Mouse (Mus musculus): ENCODE results near the gene Pbx4. TPM values are rescaled to one million over a fixed set of nuclear protein-coding genes. Genes with fewer than 3 reads are reported as not detected.

The Pbx4 gene
- polyA plus RNA-seq, 1 experiment from 2014 or later, result 5.6 TPM

- WGBS, result 4% methylated on average over 89 of the region's 89 CpGs
- peak within 1 kb of the TSS; percentile 96 for H3K4me2 ChIP-seq
- peak within 1 kb of the TSS; percentile 84 for H3K4me3 ChIP-seq (ENCODE audit: low read depth, low read length)
- ATAC-seq (replicated peaks; ENCODE audit: low FRiP score) (peak; percentile 32), DNase-seq (ENCODE audit: low spot score) (peak; percentile 62)
- H3K9ac ChIP-seq (ENCODE audit: low read depth, low read length), result peak within 1 kb of the TSS; percentile 88
- peak within 1 kb of the TSS; percentile 98 for H3K27ac ChIP-seq (ENCODE audit: low read depth, low read length)
- peaks cover 22% of the 10 kb centered on the region for H3K4me1 ChIP-seq (replicated peaks; ENCODE audit: control insufficient read depth, insufficient read depth, low read length)
- H3K36me3 ChIP-seq (ENCODE audit: control insufficient read depth, insufficient read depth, low read length), result peaks cover 11% of the 10 kb centered on the region; the same call in 1 of the 2 replicates
- no peaks in the 10 kb centered on the region for H3K27me3 ChIP-seq (replicated peaks; ENCODE audit: control insufficient read depth, insufficient read depth, low read length)
- H3K9me3 ChIP-seq (ENCODE audit: control insufficient read depth, low read length), result no peaks in the 10 kb centered on the region
These were observed 70.1 kb downstream of the Pbx4 start, which contains the start of the genes Tssk6, Ndufa13 and Yjefn3 for GRCm38 (mm10) chr8:69902163-69903062. TSS of gene Tssk6 (plus strand) at chr8:69902184. TSS of gene Ndufa13 (minus strand) at chr8:69902558. TSS of gene Yjefn3 (minus strand) at chr8:69902712.

- under 1% methylated on average over 45 of the region's 45 CpGs for WGBS
These were observed 70.8 kb downstream of the Pbx4 start for GRCm38 (mm10) chr8:69903063-69903542.

GRCm38 (mm10) chr8:69904096-69904495 is 71.8 kb downstream of the Pbx4 start:
- DNase-seq (ENCODE audit: low spot score) (no peak), ATAC-seq (replicated peaks; ENCODE audit: low FRiP score) (no peak)
- Histone ChIP-seq H3K9ac (ENCODE audit: low read depth, low read length) (peak overlapping the region; percentile 88; the same call in 1 of the 2 replicates), H3K9me3 (ENCODE audit: control insufficient read depth, low read length) (no peaks in the 10 kb centered on the region), H3K36me3 (ENCODE audit: control insufficient read depth, insufficient read depth, low read length) (peaks cover 4% of the 10 kb centered on the region; the same call in 1 of the 2 replicates), H3K27me3 (replicated peaks; ENCODE audit: control insufficient read depth, insufficient read depth, low read length) (no peaks in the 10 kb centered on the region), H3K4me3 (ENCODE audit: low read depth, low read length) (peak overlapping the region; percentile 84), H3K4me2 (peak overlapping the region; percentile 96), H3K27ac (ENCODE audit: low read depth, low read length) (no peak overlapping the region), H3K4me1 (replicated peaks; ENCODE audit: control insufficient read depth, insufficient read depth, low read length) (peaks cover 16% of the 10 kb centered on the region)
- 70% methylated on average over 8 of the region's 8 CpGs for WGBS

More at GRCm38 (mm10) chr8:69903063-69903542, 70.8 kb downstream of the Pbx4 start:
- Histone ChIP-seq H3K9me3 (ENCODE audit: control insufficient read depth, low read length) (no peaks in the 10 kb centered on the region), H3K9ac (ENCODE audit: low read depth, low read length) (peak overlapping the region; percentile 88), H3K4me1 (replicated peaks; ENCODE audit: control insufficient read depth, insufficient read depth, low read length) (peaks cover 19% of the 10 kb centered on the region), H3K4me2 (peak overlapping the region; percentile 96), H3K27ac (ENCODE audit: low read depth, low read length) (peak overlapping the region; percentile 98), H3K27me3 (replicated peaks; ENCODE audit: control insufficient read depth, insufficient read depth, low read length) (no peaks in the 10 kb centered on the region), H3K4me3 (ENCODE audit: low read depth, low read length) (peak overlapping the region; percentile 84), H3K36me3 (ENCODE audit: control insufficient read depth, insufficient read depth, low read length) (peaks cover 7% of the 10 kb centered on the region; the same call in 1 of the 2 replicates)
- DNase-seq (ENCODE audit: low spot score) (peak; percentile 98), ATAC-seq (replicated peaks; ENCODE audit: low FRiP score) (peak; percentile 86)

GRCm38 (mm10) chr8:69906260-69906659 is 74.0 kb downstream of the Pbx4 start:
- no peaks in the 10 kb centered on the region for H3K9me3 ChIP-seq (ENCODE audit: control insufficient read depth, low read length)
- peaks cover 7% of the 10 kb centered on the region for H3K4me1 ChIP-seq (replicated peaks; ENCODE audit: control insufficient read depth, insufficient read depth, low read length)
- H3K4me3 ChIP-seq (ENCODE audit: low read depth, low read length), result no peak overlapping the region
- no peak overlapping the region for H3K27ac ChIP-seq (ENCODE audit: low read depth, low read length)
- peaks cover 19% of the 10 kb centered on the region for H3K36me3 ChIP-seq (ENCODE audit: control insufficient read depth, insufficient read depth, low read length)
- ATAC-seq (replicated peaks; ENCODE audit: low FRiP score), result no peak
- H3K4me2 ChIP-seq, result no peak overlapping the region
- 84% methylated on average over 2 of the region's 2 CpGs for WGBS
- H3K9ac ChIP-seq (ENCODE audit: low read depth, low read length), result no peak overlapping the region
- no peak for DNase-seq (ENCODE audit: low spot score)
- H3K27me3 ChIP-seq (replicated peaks; ENCODE audit: control insufficient read depth, insufficient read depth, low read length), result no peaks in the 10 kb centered on the region

- Histone ChIP-seq H3K27ac (ENCODE audit: low read depth, low read length) (no peak overlapping the region), H3K4me2 (no peak overlapping the region), H3K9me3 (ENCODE audit: control insufficient read depth, low read length) (no peaks in the 10 kb centered on the region), H3K27me3 (replicated peaks; ENCODE audit: control insufficient read depth, insufficient read depth, low read length) (no peaks in the 10 kb centered on the region), H3K36me3 (ENCODE audit: control insufficient read depth, insufficient read depth, low read length) (peaks cover 25% of the 10 kb centered on the region), H3K9ac (ENCODE audit: low read depth, low read length) (no peak overlapping the region), H3K4me1 (replicated peaks; ENCODE audit: control insufficient read depth, insufficient read depth, low read length) (peaks cover 7% of the 10 kb centered on the region), H3K4me3 (ENCODE audit: low read depth, low read length) (no peak overlapping the region)
- WGBS, result 94% methylated on average over 2 of the region's 2 CpGs
- ATAC-seq (replicated peaks; ENCODE audit: low FRiP score) (no peak), DNase-seq (ENCODE audit: low spot score) (no peak)
These were observed 74.8 kb downstream of the Pbx4 start for GRCm38 (mm10) chr8:69907106-69907505.

GRCm38 (mm10) chr8:69911917-69912316 is 79.6 kb downstream of the Pbx4 start:
- 92% methylated on average over 13 of the region's 13 CpGs for WGBS
- Histone ChIP-seq H3K9me3 (ENCODE audit: control insufficient read depth, low read length) (no peaks in the 10 kb centered on the region), H3K4me2 (no peak overlapping the region), H3K9ac (ENCODE audit: low read depth, low read length) (no peak overlapping the region), H3K27me3 (replicated peaks; ENCODE audit: control insufficient read depth, insufficient read depth, low read length) (no peaks in the 10 kb centered on the region), H3K27ac (ENCODE audit: low read depth, low read length) (no peak overlapping the region), H3K36me3 (ENCODE audit: control insufficient read depth, insufficient read depth, low read length) (peaks cover 65% of the 10 kb centered on the region), H3K4me3 (ENCODE audit: low read depth, low read length) (no peak overlapping the region), H3K4me1 (replicated peaks; ENCODE audit: control insufficient read depth, insufficient read depth, low read length) (no peaks in the 10 kb centered on the region)
- ATAC-seq (replicated peaks; ENCODE audit: low FRiP score), result no peak
- no peak for DNase-seq (ENCODE audit: low spot score)

GRCm38 (mm10) chr8:69912478-69913074 is 80.3 kb downstream of the Pbx4 start:
- Histone ChIP-seq H3K4me3 (ENCODE audit: low read depth, low read length) (no peak overlapping the region), H3K36me3 (ENCODE audit: control insufficient read depth, insufficient read depth, low read length) (peaks cover 69% of the 10 kb centered on the region), H3K4me2 (no peak overlapping the region), H3K4me1 (replicated peaks; ENCODE audit: control insufficient read depth, insufficient read depth, low read length) (no peaks in the 10 kb centered on the region), H3K27ac (ENCODE audit: low read depth, low read length) (no peak overlapping the region), H3K9me3 (ENCODE audit: control insufficient read depth, low read length) (no peaks in the 10 kb centered on the region), H3K9ac (ENCODE audit: low read depth, low read length) (no peak overlapping the region), H3K27me3 (replicated peaks; ENCODE audit: control insufficient read depth, insufficient read depth, low read length) (no peaks in the 10 kb centered on the region)
- ATAC-seq (replicated peaks; ENCODE audit: low FRiP score) (no peak), DNase-seq (ENCODE audit: low spot score) (no peak)
- 92% methylated on average over 12 of the region's 12 CpGs for WGBS

- 79% methylated on average over 4 of the region's 4 CpGs for WGBS
- no peaks in the 10 kb centered on the region for H3K27me3 ChIP-seq (replicated peaks; ENCODE audit: control insufficient read depth, insufficient read depth, low read length)
- H3K4me2 ChIP-seq, result no peak overlapping the region
- 0 out of 2 replicates have a peak, but pooled peaks cover 8% of the 10 kb centered on the region for H3K4me1 ChIP-seq (replicated peaks; ENCODE audit: control insufficient read depth, insufficient read depth, low read length)
- no peak for DNase-seq (ENCODE audit: low spot score)
- H3K4me3 ChIP-seq (ENCODE audit: low read depth, low read length), result no peak overlapping the region
- no peak overlapping the region for H3K27ac ChIP-seq (ENCODE audit: low read depth, low read length)
- H3K9ac ChIP-seq (ENCODE audit: low read depth, low read length), result no peak overlapping the region
- H3K36me3 ChIP-seq (ENCODE audit: control insufficient read depth, insufficient read depth, low read length), result peaks cover 63% of the 10 kb centered on the region
- no peak for ATAC-seq (replicated peaks; ENCODE audit: low FRiP score)
- H3K9me3 ChIP-seq (ENCODE audit: control insufficient read depth, low read length), result no peaks in the 10 kb centered on the region
These were observed 82.2 kb downstream of the Pbx4 start for GRCm38 (mm10) chr8:69914526-69914925.
